Mouse (Mus musculus): ENCODE measurements around the gene Kcnj15. TPM values are rescaled to one million over a fixed set of nuclear protein-coding genes. Genes with fewer than 3 reads are reported as not detected.

The Kcnj15 gene
- polyA plus RNA-seq, 1 experiment from 2014 or later, result 4.6 TPM

- no peak for ATAC-seq (ENCODE audit: low FRiP score, low TSS enrichment)
- H3K27me3 ChIP-seq (ENCODE audit: insufficient read depth, low read length), result no peaks in the 10 kb centered on the region
- H3K9me3 ChIP-seq (ENCODE audit: low read length), result no peaks in the 10 kb centered on the region
- no peak overlapping the region for H3K4me3 ChIP-seq (ENCODE audit: low read length)
- H3K27ac ChIP-seq (ENCODE audit: low read length), result no peak overlapping the region
- H3K4me2 ChIP-seq (replicated peaks; ENCODE audit: low read depth, low read length), result no peak overlapping the region
- H3K9ac ChIP-seq (replicated peaks; ENCODE audit: low read length), result no peak overlapping the region
- 43% methylated on average over 9 of the region's 9 CpGs for WGBS
- H3K36me3 ChIP-seq (ENCODE audit: insufficient read depth, low read length), result no peaks in the 10 kb centered on the region
- no peaks in the 10 kb centered on the region for H3K4me1 ChIP-seq (ENCODE audit: insufficient read depth, low read length)
These were observed 64.7 kb downstream of the Kcnj15 start for GRCm38 (mm10) chr16:95321945-95322625.

GRCm38 (mm10) chr16:95332159-95332558, 74.8 kb downstream of the Kcnj15 start:
- no peak for ATAC-seq (ENCODE audit: low FRiP score, low TSS enrichment)
- Histone ChIP-seq H3K9me3 (ENCODE audit: low read length) (no peaks in the 10 kb centered on the region), H3K27me3 (ENCODE audit: insufficient read depth, low read length) (no peaks in the 10 kb centered on the region), H3K4me1 (ENCODE audit: insufficient read depth, low read length) (no peaks in the 10 kb centered on the region), H3K4me3 (ENCODE audit: low read length) (no peak overlapping the region), H3K36me3 (ENCODE audit: insufficient read depth, low read length) (no peaks in the 10 kb centered on the region), H3K27ac (ENCODE audit: low read length) (no peak overlapping the region), H3K9ac (replicated peaks; ENCODE audit: low read length) (no peak overlapping the region), H3K4me2 (replicated peaks; ENCODE audit: low read depth, low read length) (no peak overlapping the region)
- 79% methylated on average over 5 of the region's 5 CpGs for WGBS

GRCm38 (mm10) chr16:95340885-95341791, 83.8 kb downstream of the Kcnj15 start:
- Histone ChIP-seq H3K4me2 (replicated peaks; ENCODE audit: low read depth, low read length) (peak overlapping the region; percentile 36), H3K4me3 (ENCODE audit: low read length) (no peak overlapping the region)
- peak; percentile 81 for ATAC-seq (ENCODE audit: low FRiP score, low TSS enrichment)

GRCm38 (mm10) chr16:95342030-95342429, 84.7 kb downstream of the Kcnj15 start:
- Histone ChIP-seq H3K27me3 (ENCODE audit: insufficient read depth, low read length) (no peaks in the 10 kb centered on the region), H3K27ac (ENCODE audit: low read length) (no peak overlapping the region), H3K9ac (replicated peaks; ENCODE audit: low read length) (no peak overlapping the region), H3K4me1 (ENCODE audit: insufficient read depth, low read length) (peaks cover 11% of the 10 kb centered on the region; the same call in 1 of the 2 replicates), H3K4me2 (replicated peaks; ENCODE audit: low read depth, low read length) (no peak overlapping the region), H3K36me3 (ENCODE audit: insufficient read depth, low read length) (no peaks in the 10 kb centered on the region), H3K9me3 (ENCODE audit: low read length) (no peaks in the 10 kb centered on the region), H3K4me3 (ENCODE audit: low read length) (no peak overlapping the region)
- no peak for ATAC-seq (ENCODE audit: low FRiP score, low TSS enrichment)
- 72% methylated on average over 8 of the region's 8 CpGs for WGBS

More at GRCm38 (mm10) chr16:95340885-95341791, 83.8 kb downstream of the Kcnj15 start:
- WGBS, result 27% methylated on average over 28 of the region's 28 CpGs
- H3K9ac ChIP-seq (replicated peaks; ENCODE audit: low read length), result no peak overlapping the region
- H3K27ac ChIP-seq (ENCODE audit: low read length), result no peak overlapping the region
- no peaks in the 10 kb centered on the region for H3K9me3 ChIP-seq (ENCODE audit: low read length)
- H3K36me3 ChIP-seq (ENCODE audit: insufficient read depth, low read length), result no peaks in the 10 kb centered on the region
- no peaks in the 10 kb centered on the region for H3K27me3 ChIP-seq (ENCODE audit: insufficient read depth, low read length)
- H3K4me1 ChIP-seq (ENCODE audit: insufficient read depth, low read length), result peaks cover 10% of the 10 kb centered on the region; the same call in 1 of the 2 replicates

GRCm38 (mm10) chr16:95344961-95345360, 87.6 kb downstream of the Kcnj15 start:
- Histone ChIP-seq H3K27me3 (ENCODE audit: insufficient read depth, low read length) (no peaks in the 10 kb centered on the region), H3K27ac (ENCODE audit: low read length) (no peak overlapping the region), H3K4me2 (replicated peaks; ENCODE audit: low read depth, low read length) (no peak overlapping the region), H3K4me3 (ENCODE audit: low read length) (no peak overlapping the region), H3K36me3 (ENCODE audit: insufficient read depth, low read length) (no peaks in the 10 kb centered on the region), H3K4me1 (ENCODE audit: insufficient read depth, low read length) (peaks cover 14% of the 10 kb centered on the region; the same call in 1 of the 2 replicates), H3K9ac (replicated peaks; ENCODE audit: low read length) (no peak overlapping the region), H3K9me3 (ENCODE audit: low read length) (no peaks in the 10 kb centered on the region)
- no peak for ATAC-seq (ENCODE audit: low FRiP score, low TSS enrichment)
- 59% methylated on average over 10 of the region's 10 CpGs for WGBS

GRCm38 (mm10) chr16:95345882-95346281, 88.5 kb downstream of the Kcnj15 start:
- 4% methylated on average over 5 of the region's 7 CpGs for WGBS
- no peaks in the 10 kb centered on the region for H3K9me3 ChIP-seq (ENCODE audit: low read length)
- no peak overlapping the region for H3K9ac ChIP-seq (replicated peaks; ENCODE audit: low read length)
- peak; percentile 6; the same call in 1 of the 2 replicates for ATAC-seq (ENCODE audit: low FRiP score, low TSS enrichment)
- H3K4me2 ChIP-seq (replicated peaks; ENCODE audit: low read depth, low read length), result no peak overlapping the region
- H3K27ac ChIP-seq (ENCODE audit: low read length), result no peak overlapping the region
- H3K27me3 ChIP-seq (ENCODE audit: insufficient read depth, low read length), result no peaks in the 10 kb centered on the region
- H3K36me3 ChIP-seq (ENCODE audit: insufficient read depth, low read length), result no peaks in the 10 kb centered on the region
- H3K4me3 ChIP-seq (ENCODE audit: low read length), result no peak overlapping the region
- peaks cover 11% of the 10 kb centered on the region; the same call in 1 of the 2 replicates for H3K4me1 ChIP-seq (ENCODE audit: insufficient read depth, low read length)

- H3K9me3 ChIP-seq (ENCODE audit: low read length), result no peaks in the 10 kb centered on the region
- no peak overlapping the region for H3K4me3 ChIP-seq (ENCODE audit: low read length)
- peak overlapping the region; percentile 17; the same call in 1 of the 2 replicates for H3K27ac ChIP-seq (ENCODE audit: low read length)
- WGBS, result 20% methylated on average over 3 of the region's 3 CpGs
- H3K27me3 ChIP-seq (ENCODE audit: insufficient read depth, low read length), result no peaks in the 10 kb centered on the region
- H3K4me1 ChIP-seq (ENCODE audit: insufficient read depth, low read length), result peaks cover 6% of the 10 kb centered on the region; the same call in 1 of the 2 replicates
- no peaks in the 10 kb centered on the region for H3K36me3 ChIP-seq (ENCODE audit: insufficient read depth, low read length)
- no peak overlapping the region for H3K9ac ChIP-seq (replicated peaks; ENCODE audit: low read length)
- ATAC-seq (ENCODE audit: low FRiP score, low TSS enrichment), result peak; percentile 58
- H3K4me2 ChIP-seq (replicated peaks; ENCODE audit: low read depth, low read length), result no peak overlapping the region
These were observed 89.8 kb downstream of the Kcnj15 start for GRCm38 (mm10) chr16:95347202-95347601.

GRCm38 (mm10) chr16:95348555-95348954, 91.2 kb downstream of the Kcnj15 start:
- 79% methylated on average over 9 of the region's 9 CpGs for WGBS
- no peak overlapping the region for H3K27ac ChIP-seq (ENCODE audit: low read length)
- no peak overlapping the region for H3K9ac ChIP-seq (replicated peaks; ENCODE audit: low read length)
- H3K36me3 ChIP-seq (ENCODE audit: insufficient read depth, low read length), result no peaks in the 10 kb centered on the region
- H3K27me3 ChIP-seq (ENCODE audit: insufficient read depth, low read length), result no peaks in the 10 kb centered on the region
- no peak overlapping the region for H3K4me3 ChIP-seq (ENCODE audit: low read length)
- ATAC-seq (ENCODE audit: low FRiP score, low TSS enrichment), result no peak
- H3K4me2 ChIP-seq (replicated peaks; ENCODE audit: low read depth, low read length), result no peak overlapping the region
- no peaks in the 10 kb centered on the region for H3K9me3 ChIP-seq (ENCODE audit: low read length)
- peaks cover 6% of the 10 kb centered on the region; the same call in 1 of the 2 replicates for H3K4me1 ChIP-seq (ENCODE audit: insufficient read depth, low read length)

- Histone ChIP-seq H3K36me3 (ENCODE audit: insufficient read depth, low read length) (no peaks in the 10 kb centered on the region), H3K4me2 (replicated peaks; ENCODE audit: low read depth, low read length) (no peak overlapping the region), H3K27ac (ENCODE audit: low read length) (no peak overlapping the region), H3K4me3 (ENCODE audit: low read length) (no peak overlapping the region), H3K9me3 (ENCODE audit: low read length) (no peaks in the 10 kb centered on the region), H3K4me1 (ENCODE audit: insufficient read depth, low read length) (peaks cover 6% of the 10 kb centered on the region; the same call in 1 of the 2 replicates), H3K27me3 (ENCODE audit: insufficient read depth, low read length) (no peaks in the 10 kb centered on the region), H3K9ac (replicated peaks; ENCODE audit: low read length) (no peak overlapping the region)
- 87% methylated on average over 6 of the region's 6 CpGs for WGBS
- no peak for ATAC-seq (ENCODE audit: low FRiP score, low TSS enrichment)
These were observed 92.0 kb downstream of the Kcnj15 start for GRCm38 (mm10) chr16:95349344-95349743.
